Mouse (Mus musculus): ENCODE measurements at regions not wholly inside any gene's neighbourhood (a gene's known extent, or its start where the extent isn't known, plus 50 kb on each side); places are given as distances from the start of the nearest gene placed in this dataset.

DNA sequence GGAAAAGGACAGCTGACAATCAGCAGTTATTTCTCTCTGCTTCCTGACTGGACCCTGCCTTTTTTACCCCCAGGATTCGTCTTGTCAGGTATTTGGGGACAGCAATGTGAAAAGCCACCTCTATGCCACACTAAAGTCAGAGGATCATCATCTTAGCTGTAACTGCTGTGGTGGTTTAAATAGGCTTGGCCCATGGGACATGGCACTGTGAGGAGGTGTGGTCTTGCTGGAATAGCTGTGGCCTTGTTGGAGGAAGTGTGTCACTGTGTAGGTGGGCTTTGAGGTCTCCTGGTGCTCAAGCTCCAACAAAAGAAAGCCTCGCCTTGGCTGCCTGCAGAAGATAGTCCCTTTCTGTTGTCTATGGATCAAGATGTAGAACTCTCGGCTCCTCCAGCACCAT lies 83.9 kb upstream of the Dlg1 start:
- no peak for TF ChIP-seq CTCF (IDR thresholded peaks at IDR 0.05; ENCODE audit: borderline replicate concordance, extremely low read depth, insufficient read depth, insufficient read length)
- TF ChIP-seq POLR2A (IDR thresholded peaks at IDR 0.05; ENCODE audit: borderline replicate concordance, extremely low read depth, insufficient read depth, insufficient read length, poor library complexity, severe bottlenecking), result no peak
